Mouse (Mus musculus): ENCODE data around the gene Mtap. TPM values are rescaled to one million over a fixed set of nuclear protein-coding genes. Genes with fewer than 3 reads are reported as not detected.

The Mtap gene
- 10 to 100 TPM; 34.4 to 46.9 TPM for total RNA-seq (2021)
- long read RNA-seq, experiment 1, transcript Mtap-201 (8 exons, 2,797 nt) = major isoform, 60 of 64 reads
- long read RNA-seq, experiment 1, partial matches to known transcripts = 1 of 64 reads
- long read RNA-seq, experiment 1, other reads (novel, unspliced or antisense) = 3 of 64 reads
- long read RNA-seq, experiment 2, transcript Mtap-201 (8 exons, 2,797 nt) = major isoform, 7 of 7 reads
- long read RNA-seq, experiment 2, partial matches to known transcripts = 0 of 7 reads
- long read RNA-seq, experiment 2, other reads (novel, unspliced or antisense) = 0 of 7 reads

DNA sequence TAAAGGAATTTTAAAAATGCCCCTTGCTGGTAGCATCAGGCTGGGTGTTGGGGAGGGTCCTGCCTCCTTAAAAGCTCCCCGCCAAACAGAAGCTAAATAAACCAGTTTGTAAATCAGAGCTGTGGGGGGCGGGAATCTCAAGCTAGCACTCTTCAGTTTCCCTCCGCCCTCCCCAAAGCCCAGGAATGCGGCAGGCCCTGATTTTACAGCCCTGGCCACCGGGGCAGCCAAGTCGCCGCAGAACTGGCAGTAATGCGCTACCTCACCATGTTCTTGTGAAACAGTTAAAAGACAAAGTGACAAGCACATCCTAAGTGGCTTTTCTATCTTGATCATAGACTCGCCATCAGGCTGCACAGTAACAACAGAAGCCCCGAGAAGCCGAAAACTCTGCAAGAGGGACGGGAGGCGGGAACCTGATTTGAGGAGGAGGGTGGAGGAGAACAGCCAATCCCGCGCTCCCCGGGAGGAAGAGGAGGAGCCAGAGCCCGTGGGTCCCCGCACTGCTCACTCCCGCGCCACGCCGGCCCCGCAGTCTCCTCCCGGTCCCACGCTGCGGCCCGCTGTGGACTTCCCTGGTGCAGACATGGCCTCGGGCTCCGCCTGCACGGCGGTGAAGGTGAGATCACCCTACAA lies at the start of gene Mtap:
Gene Mtap, plus strand, starts transcription at position 217 of the 636 bp plus-strand sequence.
- DNase-seq = peak; percentile 90 to 93

DNA sequence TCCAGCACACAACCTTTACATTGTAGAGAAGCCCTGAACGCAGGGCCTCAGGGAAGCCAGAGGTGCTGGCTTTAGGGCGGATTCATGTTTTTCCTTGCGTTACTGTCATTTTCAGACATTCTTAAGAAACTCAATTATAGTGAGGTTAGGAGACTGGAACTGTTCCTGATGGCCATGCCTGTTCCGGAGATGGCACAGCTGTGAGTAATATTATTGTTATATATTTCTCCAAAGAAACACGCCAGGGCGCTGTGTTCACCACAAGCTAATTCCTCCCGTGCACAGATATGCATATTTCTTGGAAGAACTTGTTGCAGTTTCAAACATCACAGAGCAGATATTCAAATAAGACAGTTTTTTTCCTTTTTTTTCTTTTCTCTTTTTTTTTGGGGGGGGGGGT lies 47.8 kb upstream of the Mtap start:
- DNase-seq = no peak

DNA sequence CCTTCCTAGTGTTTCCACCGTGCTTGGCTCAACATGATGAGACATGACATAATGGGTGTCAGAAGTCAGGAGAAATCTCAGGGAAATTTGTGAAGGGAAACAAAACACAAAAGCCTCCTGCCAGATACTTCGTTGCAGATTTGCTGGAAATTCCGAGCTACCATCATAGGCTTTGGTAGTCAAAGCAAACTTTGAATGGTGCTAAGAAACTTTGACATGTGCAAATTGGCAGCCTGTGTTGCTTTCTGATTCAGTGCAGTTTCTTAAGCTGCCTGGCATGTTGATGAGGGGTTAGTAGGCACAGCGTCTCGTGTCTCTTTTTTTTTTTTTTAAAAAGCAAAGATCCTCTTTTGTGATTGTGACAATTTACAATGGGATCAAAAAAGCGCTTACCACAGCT lies 46.7 kb upstream of the Mtap start:
- no peak for DNase-seq

DNA sequence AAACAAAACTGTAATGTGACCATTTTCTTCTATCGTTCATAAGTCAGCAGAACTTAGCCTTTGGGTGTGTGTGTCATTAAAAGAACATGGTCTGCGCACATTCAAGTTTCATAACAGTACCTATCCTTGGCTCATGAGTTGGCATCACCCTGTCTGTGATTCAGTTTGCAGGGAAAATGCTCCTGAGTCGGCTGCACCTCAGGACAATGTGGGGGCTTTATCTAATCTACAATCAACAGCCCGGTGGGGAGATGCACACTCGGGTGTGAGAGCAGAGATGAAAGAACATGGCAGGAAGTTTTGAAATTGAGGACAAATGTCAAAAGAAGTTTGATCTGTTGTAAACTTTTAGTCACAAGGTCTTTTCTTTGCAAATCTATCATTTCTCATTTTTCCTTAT lies 44.8 kb upstream of the Mtap start:
- no peak for DNase-seq

GRCm38 (mm10) chr4:89094773-89095172 lies 42.1 kb upstream of the Mtap start:
- DNase-seq = no peak

- no peak for DNase-seq
These were observed 38.7 kb upstream of the Mtap start for GRCm38 (mm10) chr4:89098261-89098660.

DNA sequence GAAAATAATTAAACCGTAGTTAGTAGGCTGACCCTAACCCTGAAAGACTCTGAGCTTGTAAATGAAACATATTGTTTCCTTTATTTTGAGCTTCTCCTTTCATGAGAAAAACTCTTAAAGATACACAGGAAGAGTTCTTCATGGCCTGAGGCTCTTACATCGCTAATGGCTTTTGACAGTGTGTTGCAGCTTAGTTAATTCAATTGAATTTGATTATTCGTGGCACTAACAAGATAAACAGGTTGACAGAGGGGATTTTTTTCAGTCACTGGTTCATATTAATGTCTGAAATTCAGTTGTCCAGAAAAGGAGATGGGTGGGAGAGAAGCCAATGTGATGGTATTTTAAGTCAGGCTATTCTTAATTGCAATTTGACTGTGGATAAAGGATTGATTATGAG lies 35.6 kb upstream of the Mtap start:
- DNase-seq = no peak

DNA sequence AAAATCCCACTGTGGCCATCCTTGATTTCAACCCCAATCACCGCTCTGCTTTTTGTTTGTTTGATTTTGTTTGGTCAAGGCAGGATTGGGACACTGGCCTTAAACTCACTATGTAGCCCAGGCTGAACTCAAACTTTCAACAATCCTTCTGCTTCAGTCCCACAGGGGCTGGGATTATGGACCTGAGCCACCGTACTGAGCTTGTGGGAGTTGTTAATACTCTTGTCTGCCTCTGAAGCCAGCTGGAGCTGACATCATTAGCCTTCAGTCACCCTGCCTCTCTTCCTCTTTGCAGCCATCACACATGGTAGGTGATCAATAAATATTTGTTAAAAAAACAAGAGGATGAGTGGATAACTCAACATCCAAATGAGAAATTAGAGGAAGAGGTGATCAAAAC lies 34.6 kb upstream of the Mtap start:
- no peak for DNase-seq

DNA sequence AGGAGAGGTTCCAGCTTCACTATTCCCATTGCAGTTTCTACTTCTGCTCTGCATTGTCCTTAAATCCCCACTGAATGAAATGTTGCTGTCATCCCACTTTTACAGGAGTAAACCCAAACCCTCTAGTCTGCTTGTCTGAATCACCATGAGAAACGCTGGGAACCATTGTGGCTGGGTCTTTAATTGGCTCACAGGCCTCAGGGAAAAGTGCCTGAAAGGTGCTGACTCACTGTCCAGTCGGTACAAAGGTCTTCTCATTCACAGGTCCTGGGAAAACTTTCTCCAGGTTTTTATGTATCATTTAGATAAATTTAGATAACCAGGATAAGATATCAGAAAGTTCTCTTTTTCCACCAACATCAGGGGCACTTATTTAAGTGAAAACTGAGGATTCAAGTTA lies 31.4 kb upstream of the Mtap start:
- no peak for DNase-seq

- no peak for DNase-seq
These were observed 30.4 kb upstream of the Mtap start for GRCm38 (mm10) chr4:89106505-89106904.

DNA sequence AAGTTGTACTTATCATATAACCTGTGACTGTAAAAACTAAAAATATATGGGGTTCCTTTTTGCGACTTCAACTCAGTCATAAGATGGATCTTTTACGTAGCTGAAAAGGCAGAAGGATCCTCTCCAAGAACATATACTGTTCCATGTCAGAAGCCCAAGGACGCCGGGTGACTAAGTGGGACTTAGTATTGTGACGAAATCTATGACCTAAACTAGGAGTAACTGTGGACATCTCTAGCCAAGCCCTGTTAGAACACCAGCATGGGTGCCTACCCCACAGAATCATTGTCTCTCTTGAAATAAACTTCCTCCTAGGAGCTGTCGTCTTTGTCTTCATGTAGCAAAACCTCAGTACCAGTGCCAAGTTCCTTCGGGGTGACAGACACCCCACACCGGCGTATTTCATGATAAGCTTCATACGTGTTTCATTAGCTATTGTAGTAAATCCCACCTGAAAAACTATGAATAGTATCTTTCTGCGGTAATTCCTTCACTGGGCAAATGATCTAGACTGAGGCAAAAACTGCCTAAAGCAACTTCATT lies 24.7 kb upstream of the Mtap start:
- DNase-seq = peak; percentile 30 to 40

DNA sequence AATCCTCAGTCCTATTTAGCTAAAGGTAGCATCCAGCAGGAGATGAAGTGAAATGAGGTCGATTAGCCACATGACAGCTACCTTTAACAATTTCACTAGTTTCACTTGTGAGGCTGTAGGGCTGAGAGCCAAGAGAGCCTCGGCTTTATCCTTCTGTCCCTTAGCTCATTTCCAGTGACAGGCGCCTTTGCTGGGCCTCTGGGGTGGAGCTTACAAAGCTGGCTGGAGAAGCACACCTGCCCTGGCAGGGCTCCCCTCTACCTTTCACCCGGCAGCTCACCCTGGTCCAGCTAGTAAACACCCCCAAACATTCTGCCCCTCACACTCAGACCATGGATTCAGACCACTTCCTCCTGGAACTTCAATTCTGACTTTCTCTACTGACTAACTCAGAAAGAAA lies 24.1 kb upstream of the Mtap start:
- peak; percentile 4 to 16 for DNase-seq

GRCm38 (mm10) chr4:89116006-89116405 lies 20.9 kb upstream of the Mtap start:
- DNase-seq = no peak

- no peak for DNase-seq
These were observed 17.0 kb upstream of the Mtap start for GRCm38 (mm10) chr4:89119900-89120299.

DNA sequence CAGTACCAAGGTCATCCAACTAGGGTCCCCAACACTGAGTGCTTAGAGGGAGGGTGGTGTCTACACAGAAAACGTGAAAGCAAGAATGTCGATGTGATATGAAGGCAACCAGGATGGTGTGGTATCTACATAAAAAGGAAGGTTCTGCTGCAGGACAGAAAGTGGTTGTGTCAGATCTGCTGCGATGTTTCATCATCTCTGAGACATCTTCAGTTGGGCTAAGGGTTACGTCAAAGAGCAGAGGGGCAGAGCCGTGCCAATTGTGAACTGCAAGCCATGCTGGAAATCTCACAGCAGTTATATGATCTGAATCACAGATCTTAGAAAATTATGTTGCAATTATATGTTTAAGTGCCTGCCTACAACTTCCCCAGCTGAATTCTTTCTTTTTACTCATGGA lies 16.6 kb upstream of the Mtap start:
- no peak for DNase-seq

DNA sequence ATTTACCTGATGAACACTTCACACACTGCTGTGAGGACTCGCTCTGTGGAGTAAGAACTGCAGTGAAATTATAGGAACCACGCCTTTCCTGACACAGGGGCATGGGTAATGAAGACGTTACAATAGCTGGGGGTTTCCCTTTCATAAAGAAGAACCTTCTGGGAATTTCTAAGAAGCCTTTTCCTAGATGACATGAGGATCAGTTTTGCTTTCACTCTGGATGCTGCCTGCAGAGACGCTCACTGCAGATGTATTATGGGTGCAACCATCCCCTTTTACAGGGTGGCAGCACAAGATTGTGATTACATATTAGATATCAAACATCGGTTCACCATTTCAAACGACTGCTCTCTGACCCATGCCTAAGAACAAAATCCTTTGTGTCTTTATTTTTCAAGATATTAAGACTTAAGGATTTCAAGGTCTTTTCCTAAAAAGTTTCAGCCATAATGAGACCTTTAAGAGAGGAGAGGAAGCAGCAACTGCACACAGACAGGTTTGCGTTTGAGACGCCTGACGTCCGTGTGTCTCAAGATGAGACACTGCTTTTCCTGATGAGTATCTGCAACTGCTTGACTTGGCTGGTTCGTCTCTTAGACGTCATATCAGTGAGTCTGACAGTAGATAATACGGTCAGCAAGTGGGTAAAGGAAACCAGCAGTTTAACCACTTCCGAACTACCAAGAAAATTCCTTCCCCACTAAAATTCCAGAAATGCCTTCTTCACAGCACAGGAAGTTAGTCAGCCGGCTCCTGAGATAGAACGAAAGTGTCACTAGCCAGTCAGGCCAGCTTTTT lies 13.3 kb upstream of the Mtap start:
- no peak for DNase-seq

DNA sequence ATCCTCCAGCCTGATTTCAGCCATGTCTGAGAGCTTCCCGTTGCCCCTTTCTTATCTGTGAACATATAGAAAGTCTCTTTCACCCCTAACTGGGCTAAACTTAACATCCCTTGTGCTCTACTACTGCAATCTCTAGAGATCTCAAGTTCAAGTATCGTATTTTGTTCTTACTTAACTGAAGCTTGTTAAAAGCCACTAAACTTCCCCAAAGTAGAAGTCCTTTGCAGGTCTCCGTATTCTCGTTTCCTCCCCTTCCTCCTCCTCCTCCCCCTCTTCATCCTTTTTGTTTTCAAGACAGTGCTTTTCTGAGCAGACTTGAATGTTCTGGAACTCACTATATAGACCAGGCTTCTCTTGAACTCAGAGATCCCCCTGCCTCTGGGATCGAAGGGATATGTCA lies 9.2 kb upstream of the Mtap start:
- no peak for DNase-seq

GRCm38 (mm10) chr4:89128080-89128936 lies 8.6 kb upstream of the Mtap start:
- peak; percentile 67 to 74 for DNase-seq

DNA sequence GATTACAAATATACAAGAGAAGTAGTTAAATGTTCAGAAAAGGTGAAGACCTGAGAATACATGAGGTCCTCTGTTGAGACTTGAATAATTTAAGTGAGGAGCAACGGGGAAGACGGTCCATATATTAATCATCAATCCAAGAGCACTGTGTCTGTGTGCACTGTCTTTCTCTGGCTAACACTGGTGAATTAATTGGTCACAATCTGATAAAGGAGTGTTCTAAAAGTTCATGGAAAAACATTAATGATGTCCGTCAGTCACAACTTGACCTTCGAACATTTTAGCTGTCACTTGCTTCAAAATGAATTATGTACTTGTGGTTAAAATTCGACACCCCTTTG lies 8.0 kb upstream of the Mtap start:
- DNase-seq = no peak

- DNase-seq = peak; percentile 58 to 77
These were observed 7.5 kb upstream of the Mtap start for GRCm38 (mm10) chr4:89129311-89129913.

DNA sequence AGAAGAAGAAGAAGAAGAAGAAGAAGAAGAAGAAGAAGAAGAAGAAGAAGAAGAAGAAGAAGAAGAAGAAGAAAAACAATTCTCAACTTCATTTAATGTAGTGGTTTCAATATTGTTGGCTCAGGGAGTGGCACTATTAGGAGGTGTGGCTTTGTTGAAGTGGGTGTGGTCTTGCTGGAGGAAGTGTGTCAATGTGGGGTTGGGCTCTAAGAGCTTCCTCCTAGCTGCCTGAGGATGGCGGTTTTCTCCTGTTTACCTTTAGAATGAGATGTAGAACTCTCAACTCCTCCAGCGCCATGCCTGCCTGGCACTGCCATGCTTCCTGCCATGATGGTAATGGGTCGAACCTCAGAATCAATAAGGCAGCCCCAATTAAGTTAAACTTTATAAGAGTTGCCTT lies 5.1 kb upstream of the Mtap start:
- no peak for DNase-seq

DNA sequence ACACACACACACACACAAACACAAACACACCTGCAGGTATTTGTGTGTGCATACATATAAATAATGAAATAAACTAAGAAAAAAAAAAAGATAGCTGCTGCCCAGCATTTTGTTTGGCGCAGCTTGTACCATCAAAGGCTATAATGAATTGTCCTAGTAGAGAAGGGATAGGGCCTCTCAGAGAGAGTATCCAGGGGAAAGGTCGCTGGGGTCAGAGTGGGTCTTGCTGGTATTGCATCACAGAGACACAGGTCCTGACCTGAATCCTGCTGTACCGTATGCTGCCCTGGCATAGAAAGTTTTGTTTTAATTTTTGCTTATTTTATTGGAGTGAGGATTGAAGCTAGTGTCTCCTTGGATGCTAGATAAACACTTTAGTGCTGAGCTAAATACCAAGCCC lies 566 bp upstream of the Mtap start:
- no peak for DNase-seq
